Mouse (Mus musculus): ENCODE measurements around the gene Lrrc3. TPM values are rescaled to one million over a fixed set of nuclear protein-coding genes. Genes with fewer than 3 reads are reported as not detected.
"Not testable (repeated sequence)": the region's sequence is repeated elsewhere in the genome, so short reads cannot be mapped to it uniquely, and the experiment has no call there.

Gene Lrrc3
- 10 to 100 TPM; 19.4 to 20.8 TPM for total RNA-seq (2021)
- long read RNA-seq, experiment 1, full-length matches to known transcripts, result 2 of 3 reads
- long read RNA-seq, experiment 1, partial matches to known transcripts, result 0 of 3 reads
- long read RNA-seq, experiment 1, other reads (novel, unspliced or antisense), result 1 of 3 reads
- long read RNA-seq, experiment 2, full-length matches to known transcripts, result 5 of 7 reads
- long read RNA-seq, experiment 2, partial matches to known transcripts, result 0 of 7 reads
- long read RNA-seq, experiment 2, other reads (novel, unspliced or antisense), result 2 of 7 reads

- intact Hi-C loops (cut with DNase I), result no loop called here
- DNase-seq (ENCODE audit: low spot score in 2 of 2), result peak; percentile 45 to 58
These were observed at the start of gene Lrrc3 for GRCm38 (mm10) chr10:77902211-77902893. Lrrc3 (minus strand) TSS chr10:77902536.

DNA sequence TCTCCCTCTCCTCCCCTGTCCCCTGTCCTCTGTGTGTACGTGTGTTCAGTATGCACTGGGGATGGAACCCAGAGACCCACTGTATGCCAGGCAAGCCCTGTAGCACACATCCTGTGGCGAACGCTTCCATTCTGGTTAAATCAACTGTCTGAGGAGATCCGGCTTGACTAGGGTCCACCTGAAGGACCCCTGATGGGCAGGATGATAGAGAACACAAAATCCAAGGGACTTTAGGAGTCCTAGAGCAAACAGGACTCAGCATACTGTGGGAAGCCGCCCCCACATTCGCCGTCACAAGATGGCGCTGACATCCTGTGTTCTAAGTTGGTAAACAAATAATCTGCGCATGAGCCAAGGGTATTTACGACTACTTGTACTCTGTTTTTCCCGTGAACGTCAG, 48.1 kb upstream of the Lrrc3 start:
- DNase-seq (ENCODE audit: low spot score in 2 of 2); intact Hi-C loops (cut with DNase I): not testable (repeated sequence)

DNA sequence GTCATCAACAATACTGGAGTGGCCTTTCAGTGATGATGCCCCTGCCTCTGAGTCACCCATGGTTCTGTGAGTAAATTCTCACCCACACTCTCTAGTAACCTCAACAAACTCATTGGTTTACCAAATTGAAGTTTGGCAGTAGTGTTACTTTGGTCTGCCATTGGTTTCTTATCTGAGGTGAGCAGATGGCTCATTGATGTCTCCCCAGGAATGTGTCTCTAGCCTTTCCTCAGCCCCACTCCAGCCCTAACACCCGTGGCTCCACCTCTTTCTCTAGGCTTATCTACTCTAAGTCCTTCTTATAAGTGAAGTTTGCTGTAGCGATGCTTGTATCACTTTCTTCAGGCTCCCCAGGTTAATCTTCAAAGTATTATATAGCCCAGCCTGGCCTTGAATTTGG, 37.3 kb upstream of the Lrrc3 start:
- intact Hi-C loops (cut with DNase I), result no loop called here
- no peak for DNase-seq (ENCODE audit: low spot score in 2 of 2)

- intact Hi-C loops (cut with DNase I), result no loop called here
- peak in 1 of 2 experiments; percentile 51 for DNase-seq (ENCODE audit: low spot score in 2 of 2)
These were observed 25.0 kb upstream of the Lrrc3 start for GRCm38 (mm10) chr10:77927375-77927774.

DNA sequence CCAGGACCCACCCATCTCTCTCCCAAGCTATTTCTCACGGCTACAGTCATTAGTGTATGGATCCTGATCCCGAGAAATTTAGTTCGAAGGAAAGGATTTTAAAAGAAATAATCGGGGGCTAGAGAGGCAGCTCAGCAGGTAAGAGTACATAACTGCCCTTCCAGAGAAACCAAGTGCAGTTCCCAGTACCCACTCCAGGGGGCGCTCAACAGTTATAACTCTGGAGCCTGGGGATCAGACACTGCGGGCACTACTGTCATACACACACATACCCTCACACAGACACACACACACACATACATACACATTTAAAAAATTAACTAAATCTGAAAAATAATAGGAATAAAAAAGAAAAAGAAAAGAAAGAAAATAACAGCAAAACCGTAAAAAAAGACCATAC, 23.8 kb upstream of the Lrrc3 start:
- intact Hi-C loops (cut with DNase I), result no loop called here

DNA sequence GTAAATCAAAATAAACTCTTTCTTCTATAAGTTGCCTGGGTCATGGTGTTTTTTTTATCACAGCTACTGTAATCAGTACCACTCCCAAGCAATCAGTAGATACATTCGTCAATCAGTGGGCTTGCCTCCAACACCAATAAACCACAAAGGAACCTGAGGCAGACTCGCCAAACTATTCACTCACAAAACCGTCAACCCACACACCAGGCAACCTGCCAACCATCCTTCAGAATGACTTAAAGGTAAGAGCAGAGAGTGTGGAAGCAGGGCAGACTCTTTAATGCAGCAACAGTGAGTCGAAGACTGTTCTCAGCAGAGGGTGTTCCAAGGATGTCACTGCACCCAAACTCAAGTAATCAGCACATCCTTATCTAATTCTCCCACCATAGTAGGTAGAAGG, 20.3 kb upstream of the Lrrc3 start:
- intact Hi-C loops (cut with DNase I), result no loop called here
- peak; percentile 30 to 43 for DNase-seq (ENCODE audit: low spot score in 2 of 2)

More for the DNA sequence above, 23.8 kb upstream of the Lrrc3 start:
- peak; percentile 34 to 57 for DNase-seq (ENCODE audit: low spot score in 2 of 2)

DNA sequence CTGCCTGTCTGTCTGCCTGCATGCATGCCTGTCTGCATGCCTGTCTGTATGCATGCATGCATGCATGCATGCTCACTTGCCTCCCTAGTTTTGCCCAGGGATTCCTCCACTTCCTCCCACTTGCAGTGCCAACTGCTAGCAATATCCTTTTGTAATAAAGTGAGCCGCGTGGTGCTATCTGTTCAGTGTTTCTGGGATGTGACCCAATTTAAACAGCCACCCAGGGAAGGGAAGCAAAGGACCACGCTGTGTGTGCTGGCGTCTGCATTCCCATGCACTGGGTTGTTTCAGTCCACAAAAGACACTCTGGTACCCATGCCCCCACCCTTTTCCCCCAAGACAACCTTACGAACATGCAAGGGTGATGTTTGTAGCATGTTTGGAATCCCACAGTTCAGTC, 18.7 kb upstream of the Lrrc3 start:
- DNase-seq (ENCODE audit: low spot score in 2 of 2), result peak; percentile 39 to 53
- intact Hi-C loops (cut with DNase I), result no loop called here

DNA sequence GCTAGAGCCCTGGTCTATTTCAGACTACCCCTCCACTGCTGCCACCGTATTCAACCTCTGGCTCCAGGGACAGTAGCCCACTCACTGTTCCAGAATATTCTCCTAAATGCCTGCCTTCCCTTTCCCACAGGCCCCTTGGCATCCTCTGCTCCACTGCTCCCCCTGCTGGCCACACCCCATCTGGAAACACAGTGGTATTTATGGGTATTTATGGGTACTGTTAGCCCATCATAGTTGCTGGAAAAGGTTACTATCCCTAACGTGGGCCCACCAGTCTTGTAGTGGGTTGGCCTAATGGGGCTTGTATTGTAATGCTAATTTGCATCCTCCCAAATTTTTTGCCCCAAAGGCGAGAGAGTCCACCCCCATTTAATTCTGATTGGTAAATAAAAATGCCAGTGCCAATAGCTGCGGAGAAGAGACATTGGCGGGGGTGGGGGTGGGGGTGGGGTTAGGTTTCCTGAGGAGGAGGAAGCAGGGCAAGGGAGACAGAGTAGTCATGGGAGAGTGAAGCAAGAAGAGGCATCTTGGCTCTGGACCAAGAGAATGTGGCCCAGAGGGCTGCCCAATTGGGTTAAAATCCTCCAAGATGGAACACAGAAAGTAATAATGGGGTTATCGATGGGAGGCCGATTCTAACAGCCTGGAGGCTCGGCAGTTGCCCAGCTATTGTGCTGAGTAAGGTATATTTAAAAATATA, 14.4 kb upstream of the Lrrc3 start:
- DNase-seq (ENCODE audit: low spot score in 2 of 2), result peak in 1 of 2 experiments; percentile 41
- intact Hi-C loops (cut with DNase I), result no loop called here

GRCm38 (mm10) chr10:77913292-77913691, 11.0 kb upstream of the Lrrc3 start:
- DNase-seq (ENCODE audit: low spot score in 2 of 2), result no peak
- intact Hi-C loops (cut with DNase I), result no loop called here

GRCm38 (mm10) chr10:77912605-77913004, 10.3 kb upstream of the Lrrc3 start:
- intact Hi-C loops (cut with DNase I), result no loop called here
- no peak for DNase-seq (ENCODE audit: low spot score in 2 of 2)

DNA sequence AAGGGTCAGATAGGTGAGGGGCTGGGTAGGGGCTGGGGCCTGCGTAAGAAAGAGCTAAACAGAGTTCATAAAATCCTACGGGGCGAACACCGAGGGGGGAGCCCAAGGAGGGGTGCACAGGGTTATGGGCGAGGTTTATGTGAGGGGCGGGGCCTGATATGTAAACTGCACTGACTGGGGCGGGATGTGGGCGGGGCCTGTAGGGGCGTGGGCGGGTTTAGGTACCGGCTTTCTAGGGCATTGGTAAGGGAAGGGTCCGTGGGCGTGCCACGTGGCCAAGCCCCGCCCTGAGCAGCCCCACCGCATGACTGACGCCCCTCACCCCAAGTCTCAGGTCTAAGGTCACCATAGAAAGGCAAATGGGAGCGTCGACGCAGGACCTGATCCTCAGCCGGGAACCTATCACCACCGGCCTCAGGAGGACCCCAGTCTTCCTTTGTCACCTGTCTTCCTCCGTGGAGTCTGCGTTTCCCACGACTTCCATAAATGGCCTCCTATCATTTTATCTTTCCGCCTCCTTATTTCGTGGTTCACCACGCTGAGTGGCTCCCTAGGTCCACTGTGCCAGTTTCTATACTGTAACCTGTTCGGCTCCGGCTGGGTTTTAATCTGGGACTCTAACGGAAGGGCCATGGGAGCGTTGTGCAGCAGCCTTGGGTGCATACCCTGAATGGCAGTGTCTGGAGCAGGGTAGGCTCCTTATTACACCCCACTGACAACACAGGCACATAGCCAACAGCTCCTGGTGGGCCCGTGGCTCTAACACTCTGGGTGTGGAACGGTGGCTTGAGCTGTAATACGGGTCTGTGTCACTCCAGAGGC, 769 bp upstream of the Lrrc3 start:
- DNase-seq (ENCODE audit: low spot score in 2 of 2), result peak; percentile 81 to 89
- intact Hi-C loops (cut with DNase I), result no loop called here

DNA sequence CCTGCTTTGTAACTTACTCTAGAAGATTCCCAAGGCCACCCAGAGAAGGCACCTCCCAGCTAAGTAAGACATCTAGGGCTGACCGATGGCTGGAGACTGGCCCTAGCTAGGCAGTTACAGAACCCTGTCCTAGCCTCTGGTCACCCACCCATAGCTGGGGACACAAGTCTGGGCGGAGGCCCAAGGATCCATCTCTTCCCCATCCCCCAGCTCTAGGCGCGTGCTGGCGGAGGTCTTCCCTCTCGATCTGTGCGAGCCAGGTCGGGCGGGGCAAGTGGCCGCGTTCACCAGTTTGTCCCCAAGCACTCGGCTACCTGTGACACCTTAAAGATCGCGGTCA, 495 bp downstream of the Lrrc3 start:
- intact Hi-C loops (cut with DNase I), result no loop called here
- peak in 1 of 2 experiments; percentile 38 for DNase-seq (ENCODE audit: low spot score in 2 of 2)

- intact Hi-C loops (cut with DNase I), result no loop called here
- DNase-seq (ENCODE audit: low spot score in 2 of 2), result no peak
These were observed 1.2 kb downstream of the Lrrc3 start for GRCm38 (mm10) chr10:77900903-77901818.

DNA sequence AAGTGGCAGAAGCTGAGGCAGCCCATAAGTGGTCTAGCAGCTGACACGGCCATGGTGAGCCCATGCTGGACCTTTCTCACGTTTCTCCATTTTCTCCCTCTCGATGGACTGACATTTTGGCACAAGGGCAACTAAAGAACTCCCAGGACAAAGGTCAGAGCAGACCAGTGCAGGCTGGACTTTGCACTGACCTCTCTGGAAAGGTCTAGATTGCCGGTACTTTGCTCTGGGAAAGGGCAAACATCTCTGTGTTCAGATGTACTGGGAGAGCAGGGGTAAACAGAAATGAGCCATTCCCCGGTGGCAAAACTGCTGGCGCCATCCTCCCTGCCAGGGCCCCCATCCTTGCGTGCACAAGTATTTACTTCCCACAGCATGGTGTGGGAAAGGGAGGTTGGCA, 2.2 kb downstream of the Lrrc3 start:
- intact Hi-C loops (cut with DNase I), result no loop called here
- no peak for DNase-seq (ENCODE audit: low spot score in 2 of 2)

- intact Hi-C loops (cut with DNase I), result no loop called here
- DNase-seq (ENCODE audit: low spot score in 2 of 2), result no peak
These were observed 6.8 kb downstream of the Lrrc3 start for GRCm38 (mm10) chr10:77895562-77895961.

DNA sequence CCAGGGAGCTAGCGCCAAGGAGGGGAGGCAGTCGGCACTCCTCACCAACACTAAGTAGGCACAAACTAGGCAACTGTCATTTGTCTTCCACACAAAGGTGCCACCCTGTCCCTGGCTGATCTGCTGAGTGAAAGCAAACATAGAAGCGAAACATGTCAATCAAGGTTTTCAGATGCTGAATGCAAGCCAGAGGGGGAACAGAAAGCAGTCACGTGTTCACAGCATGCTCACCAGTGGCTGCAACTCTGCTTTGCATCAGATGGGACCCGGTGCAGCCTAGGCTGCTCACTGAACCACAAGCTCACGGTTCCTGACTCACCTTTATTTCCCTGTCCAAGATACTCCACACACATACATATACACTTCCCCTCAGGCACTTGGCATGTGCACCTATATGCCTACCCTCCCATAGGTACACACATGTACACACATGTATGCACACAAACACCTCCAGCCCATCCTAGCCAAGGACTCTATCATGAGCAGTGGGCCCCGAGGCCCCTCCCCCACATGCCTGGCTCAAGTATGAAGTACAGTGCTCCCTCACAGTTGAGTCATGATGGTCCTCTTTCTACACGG, 11.3 kb downstream of the Lrrc3 start:
- intact Hi-C loops (cut with DNase I), result no loop called here
- no peak for DNase-seq (ENCODE audit: low spot score in 2 of 2)

GRCm38 (mm10) chr10:77886007-77886747, 16.2 kb downstream of the Lrrc3 start:
- DNase-seq (ENCODE audit: low spot score in 2 of 2), result no peak
- intact Hi-C loops (cut with DNase I), result loop anchor here (5.0 kb wide), 1 partner anchor 259 kb away; no protein-coding TSS in a partner anchor

- intact Hi-C loops (cut with DNase I), result no loop called here
- DNase-seq (ENCODE audit: low spot score in 2 of 2), result no peak
These were observed 19.8 kb downstream of the Lrrc3 start for GRCm38 (mm10) chr10:77882553-77882952.
